Mouse (Mus musculus) brain, embryonic 18.5 days (tissue): Measurements from ENCODE around the gene Sobp.

ENCODE experiments used
- DNase-seq: peaks from one replicate; pipeline ENCODE4 v3.0.0-alpha.2; 2012; ENCODE audit warnings: low read depth, low spot score

Sobp gene

GRCm38 (mm10) chr10:43174326-43175155 lies at the start of gene Sobp, which contains the start of gene 9030612E09Rik:
Gene Sobp (minus strand): TSS chr10:43174530.
Gene 9030612E09Rik (plus strand): TSS chr10:43174704.
- DNase-seq, result peak; percentile 76

GRCm38 (mm10) chr10:43223391-43223790 lies 49.1 kb upstream of the Sobp start:
- no peak for DNase-seq

- no peak for DNase-seq
These were observed 47.3 kb upstream of the Sobp start for GRCm38 (mm10) chr10:43221659-43222058.

- peak; percentile 90 for DNase-seq
These were observed 46.7 kb upstream of the Sobp start, which contains the start of gene Pdss2 for GRCm38 (mm10) chr10:43220910-43221625. Gene Pdss2 (plus strand): TSS chr10:43221486.

GRCm38 (mm10) chr10:43220479-43220878 lies 46.1 kb upstream of the Sobp start:
- DNase-seq, result no peak

- no peak for DNase-seq
These were observed 43.1 kb upstream of the Sobp start for GRCm38 (mm10) chr10:43217361-43217900.

GRCm38 (mm10) chr10:43211866-43212265 lies 37.5 kb upstream of the Sobp start:
- no peak for DNase-seq

GRCm38 (mm10) chr10:43203865-43204264 lies 29.5 kb upstream of the Sobp start:
- DNase-seq, result no peak

- DNase-seq, result no peak
These were observed 25.9 kb upstream of the Sobp start for GRCm38 (mm10) chr10:43200206-43200605.

- no peak for DNase-seq
These were observed 6.1 kb upstream of the Sobp start for GRCm38 (mm10) chr10:43180313-43180912.

- DNase-seq, result no peak
These were observed 849 bp upstream of the Sobp start for GRCm38 (mm10) chr10:43175156-43175601.

GRCm38 (mm10) chr10:43173828-43174325 lies 453 bp downstream of the Sobp start:
- no peak for DNase-seq

- no peak for DNase-seq
These were observed 1.0 kb downstream of the Sobp start for GRCm38 (mm10) chr10:43173141-43173827.

- no peak for DNase-seq
These were observed 1.8 kb downstream of the Sobp start for GRCm38 (mm10) chr10:43172554-43172953.

GRCm38 (mm10) chr10:43172066-43172465 lies 2.3 kb downstream of the Sobp start:
- DNase-seq, result no peak

- no peak for DNase-seq
These were observed 3.2 kb downstream of the Sobp start for GRCm38 (mm10) chr10:43171106-43171505.

GRCm38 (mm10) chr10:43168847-43169246 lies 5.5 kb downstream of the Sobp start:
- DNase-seq, result no peak

GRCm38 (mm10) chr10:43166817-43167216 lies 7.5 kb downstream of the Sobp start:
- no peak for DNase-seq

GRCm38 (mm10) chr10:43166146-43166545 lies 8.2 kb downstream of the Sobp start:
- no peak for DNase-seq

GRCm38 (mm10) chr10:43164406-43164805 lies 9.9 kb downstream of the Sobp start:
- DNase-seq, result no peak

GRCm38 (mm10) chr10:43162318-43162717 lies 12.0 kb downstream of the Sobp start:
- DNase-seq, result no peak
